Mouse (Mus musculus): ENCODE measurements at regions not wholly inside any gene's neighbourhood (a gene's known extent, or its start where the extent isn't known, plus 50 kb on each side); places are given as distances from the start of the nearest gene placed in this dataset.

DNA sequence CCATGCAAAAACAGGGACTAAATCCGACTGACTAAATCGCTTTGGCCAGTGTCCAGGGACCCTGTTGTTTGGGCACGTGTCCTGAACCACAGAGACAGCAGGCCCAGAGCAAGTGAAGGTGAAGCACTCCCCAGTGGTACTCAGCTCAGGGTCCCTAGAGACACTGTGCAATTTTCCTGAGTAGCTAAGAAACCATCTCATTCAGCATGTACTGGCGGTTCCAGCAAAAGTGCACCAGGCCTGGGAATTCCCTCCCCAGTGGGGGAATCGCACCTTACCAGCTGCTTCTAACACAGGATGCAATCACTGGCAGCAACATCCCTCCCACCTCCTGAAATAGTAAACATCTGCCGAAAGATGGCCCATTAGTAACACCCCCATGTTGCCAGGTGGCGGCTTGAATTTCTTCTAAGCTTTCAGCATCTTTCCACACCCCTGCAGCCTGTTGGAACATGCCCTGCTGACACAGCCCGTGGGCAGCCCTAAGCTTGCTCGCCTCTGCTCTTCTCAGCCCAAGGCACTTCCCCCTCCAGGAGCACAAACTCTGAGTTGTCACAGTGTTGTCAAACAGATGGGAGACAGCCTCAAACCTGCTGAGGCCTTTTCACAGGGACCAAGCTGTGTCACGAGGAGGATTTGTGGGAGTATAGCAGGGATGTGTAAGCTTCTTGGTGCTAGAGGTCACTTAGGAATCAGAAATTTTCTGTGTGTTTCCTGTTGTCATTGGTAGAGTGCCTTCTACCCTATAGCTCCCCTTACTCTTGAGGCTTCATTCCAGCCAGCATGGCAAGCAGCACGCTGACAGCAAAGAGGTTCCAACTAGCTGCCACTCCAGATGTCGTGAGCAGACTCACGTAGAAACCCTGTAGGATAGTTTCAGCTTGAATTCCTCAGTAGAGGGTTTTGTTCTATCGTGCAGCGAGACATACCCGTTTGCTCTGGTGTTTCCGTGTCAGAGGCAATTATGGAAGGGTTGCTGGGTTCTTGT is 186.8 kb upstream of the Ntm start:
- no peak for TF ChIP-seq POLR2A (IDR thresholded peaks at IDR 0.05; ENCODE audit: control insufficient read depth in 1 of 2, insufficient read depth in 1 of 2, low read depth in 1 of 2, low read length in 2 of 2, poor library complexity in 1 of 2)
- TF ChIP-seq CTCF (IDR thresholded peaks at IDR 0.05 in 2 of 3, conservative IDR thresholded peaks at IDR 0.05 in 1 of 3; ENCODE audit: control insufficient read depth in 1 of 3, insufficient read depth in 1 of 3, low read depth in 2 of 3, low read length in 3 of 3, poor library complexity in 1 of 3, severe bottlenecking in 1 of 3) = no peak
- TF ChIP-seq MAZ (IDR thresholded peaks at IDR 0.05; ENCODE audit: low read depth, low read length) = no peak
